Mouse (Mus musculus) megakaryocyte, adult 5-6 weeks (primary cell): ENCODE data around the gene Fance. TPM values are rescaled to one million over a fixed set of nuclear protein-coding genes. Genes with fewer than 3 reads are reported as not detected.
A peak's percentile ranks its signal among the peaks of the same experiment; 100 is the strongest.
"Not testable (repeated sequence)": the region's sequence is repeated elsewhere in the genome, so short reads cannot be mapped to it uniquely, and the experiment has no call there.

Experiments used
- ATAC-seq: 2 replicates; pipeline ENCODE4 v1.8.0; 2016; ENCODE audit warnings: mild to moderate bottlenecking, inconsistent platforms; ENCODE audit not compliant: poor library complexity, severe bottlenecking
- total RNA-seq, 2 experiments: library from RNA; stranded (forward) in 1 of 2; stranded (reverse) in 1 of 2; fragments of 153-499, 151-499 nt in 1 of 2; fragments of 221-1000, 200-1000 nt in 1 of 2; gene quantifications; 2 replicates each; pipeline versions ENCODE4 v1.2.3 to v1.2.4; 2015 to 2017

Gene Fance
- total RNA-seq, 2 experiments from 2014 or later: 11.9 to 14.3 TPM

DNA sequence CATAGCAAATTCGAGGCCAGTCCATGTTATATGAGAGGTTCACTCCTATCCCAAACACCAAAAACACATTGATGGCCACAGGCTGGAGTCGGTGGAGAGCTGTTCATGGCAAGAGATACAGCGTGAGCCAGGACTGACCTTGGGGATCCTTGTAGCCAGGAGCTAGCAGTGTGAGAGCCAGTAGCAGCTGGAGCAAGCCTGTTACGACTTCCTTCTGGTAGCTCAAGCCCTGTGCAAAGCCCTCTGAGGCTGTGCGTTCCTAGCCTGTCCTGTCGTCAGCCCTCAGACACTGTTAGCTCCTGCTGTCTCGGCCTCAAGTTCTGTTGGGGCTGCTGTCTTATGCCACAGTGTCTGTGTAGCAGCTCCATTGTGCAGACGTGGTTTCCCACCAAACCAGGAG is 10.5 kb downstream of the Fance start:
- ATAC-seq: no peak

DNA sequence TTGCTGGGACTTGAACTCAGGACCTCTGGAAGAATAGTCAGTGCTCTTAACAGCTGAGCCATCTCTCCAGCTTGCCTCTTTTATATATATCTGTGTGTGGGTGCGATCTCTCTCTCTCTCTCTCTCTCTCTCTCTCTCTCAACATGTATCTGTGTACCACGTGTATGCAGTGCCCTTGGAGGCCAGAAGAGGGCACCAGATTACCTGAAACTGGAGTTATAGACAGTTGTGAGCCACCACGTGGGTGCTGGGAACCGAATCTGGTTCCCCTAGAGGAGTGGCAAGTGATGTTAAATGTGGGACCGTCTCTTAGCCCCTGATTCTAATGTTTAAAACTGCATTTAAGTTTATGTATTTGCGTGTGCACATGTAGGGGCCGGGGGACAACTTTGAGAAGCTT is 11.1 kb downstream of the Fance start:
- ATAC-seq: not testable (repeated sequence)

DNA sequence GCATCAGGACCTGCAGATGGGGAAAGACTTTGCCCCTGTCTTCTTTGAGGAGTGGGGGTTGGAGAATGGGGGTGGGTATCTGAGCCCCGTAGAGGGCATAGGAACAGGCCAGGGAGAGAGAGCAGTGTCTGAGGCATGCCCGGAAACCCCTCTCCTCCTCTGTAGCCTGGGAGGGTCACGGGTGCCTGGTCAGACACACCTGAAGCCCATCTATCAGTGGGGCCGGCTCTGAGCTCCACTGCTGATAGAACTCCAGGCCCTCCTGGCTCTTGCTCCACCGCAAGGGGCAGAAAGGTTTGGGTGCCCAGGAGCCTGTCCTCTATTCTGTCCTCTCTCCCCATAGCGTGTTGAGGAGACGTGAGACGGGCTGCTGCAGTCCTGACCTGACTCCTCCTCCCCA is 12.4 kb downstream of the Fance start:
- ATAC-seq: no peak

DNA sequence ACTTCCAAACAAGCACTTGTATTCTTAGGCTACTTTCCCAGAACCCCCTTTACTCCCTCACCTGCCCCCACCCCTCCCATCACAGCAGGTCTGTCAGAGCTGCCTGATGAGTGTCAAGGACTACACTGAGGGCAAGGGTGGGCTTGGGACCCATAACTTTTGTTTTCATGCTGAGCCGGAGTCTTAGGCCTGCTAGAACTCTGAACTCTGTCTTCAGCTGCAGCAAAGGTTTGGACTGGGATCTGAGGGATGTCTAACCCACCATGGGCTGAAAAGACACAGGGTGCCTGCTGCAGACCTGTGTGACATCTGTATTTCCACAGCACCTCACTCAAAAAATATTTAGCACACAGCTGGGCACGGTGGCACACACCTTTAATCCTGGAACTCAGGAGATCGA is 13.6 kb downstream of the Fance start:
- no peak for ATAC-seq

DNA sequence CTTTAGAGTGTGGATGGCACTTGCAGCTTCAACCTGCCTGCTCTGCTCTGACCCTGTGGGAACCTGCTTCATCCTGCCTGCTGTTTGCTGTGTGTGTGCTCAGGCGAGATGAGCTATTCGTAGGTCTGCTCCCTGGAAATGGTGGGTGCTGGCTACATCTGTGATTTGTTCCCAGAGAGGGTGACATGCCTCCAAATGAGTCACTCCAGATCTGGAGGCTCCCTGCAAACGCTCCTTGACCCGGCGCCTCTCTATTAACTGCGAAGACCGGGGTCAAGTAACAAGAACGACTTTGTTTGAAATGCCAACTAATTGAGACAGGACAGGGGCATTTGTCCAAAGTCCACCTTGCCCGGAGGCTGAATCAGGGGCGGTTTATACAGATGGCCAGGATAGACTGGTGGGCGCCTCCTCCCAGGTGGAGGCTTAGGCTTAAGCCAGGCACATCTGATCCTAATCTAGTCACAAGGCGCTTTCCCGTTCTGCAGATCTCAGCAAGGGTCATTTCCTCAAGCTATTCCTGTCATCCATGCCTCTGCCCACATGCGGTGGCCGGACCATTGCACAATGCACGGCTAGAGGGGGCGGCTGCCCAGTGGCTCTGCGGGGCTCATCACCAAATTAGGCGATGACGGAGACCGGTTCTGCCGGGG is 14.5 kb downstream of the Fance start:
- ATAC-seq: peak; percentile 54

DNA sequence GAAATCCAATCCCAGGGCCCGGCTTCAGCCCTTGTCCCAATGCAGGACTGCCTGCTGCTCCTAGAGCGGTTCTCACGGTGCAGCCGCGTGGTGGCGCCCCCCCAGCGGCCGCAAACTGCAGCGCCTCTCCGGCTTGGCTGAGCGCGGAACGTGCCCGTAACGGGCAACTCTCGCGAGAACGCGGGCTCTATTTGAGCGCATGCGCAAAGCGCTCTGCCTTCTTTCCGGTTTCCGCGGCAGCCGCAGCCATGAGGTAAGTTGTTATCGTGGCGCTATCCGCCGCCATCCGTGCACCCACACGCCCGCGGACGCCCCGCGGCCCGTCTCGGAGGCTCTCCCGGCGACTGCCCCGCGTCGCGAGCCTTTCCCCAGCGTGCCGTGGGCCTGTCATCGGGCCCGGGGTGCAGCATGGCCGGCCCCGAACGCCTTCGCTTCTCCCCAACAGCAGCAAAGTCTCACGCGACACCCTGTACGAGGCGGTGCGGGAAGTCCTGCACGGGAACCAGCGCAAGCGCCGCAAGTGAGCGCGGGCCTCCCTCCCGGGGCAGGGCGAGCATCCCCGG is 15.1 kb downstream of the Fance start, which contains the start of gene Rpl10a:
TSS of gene Rpl10a (plus strand) at position 106 of the 563 bp plus-strand sequence.
- peak; percentile 93 for ATAC-seq

DNA sequence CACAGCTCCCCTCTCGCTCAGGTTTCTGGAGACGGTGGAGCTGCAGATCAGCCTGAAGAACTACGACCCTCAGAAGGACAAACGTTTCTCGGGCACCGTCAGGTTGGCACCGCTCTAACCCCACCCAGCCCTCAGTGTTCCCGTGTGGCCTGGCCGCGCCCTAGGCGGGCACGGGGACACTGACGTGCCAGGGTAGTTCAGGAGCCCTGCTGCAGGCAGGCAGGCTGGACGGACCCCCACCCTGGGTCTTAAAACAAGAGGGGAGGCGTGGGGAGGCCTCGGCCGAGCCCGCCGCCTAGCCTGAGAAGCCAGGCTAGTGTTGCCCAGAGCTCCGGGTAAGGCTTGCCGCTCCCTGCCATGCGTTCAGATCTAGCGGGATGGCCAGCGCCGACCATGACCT is 15.6 kb downstream of the Fance start:
- ATAC-seq: peak; percentile 12; the same call in 1 of the 2 replicates

DNA sequence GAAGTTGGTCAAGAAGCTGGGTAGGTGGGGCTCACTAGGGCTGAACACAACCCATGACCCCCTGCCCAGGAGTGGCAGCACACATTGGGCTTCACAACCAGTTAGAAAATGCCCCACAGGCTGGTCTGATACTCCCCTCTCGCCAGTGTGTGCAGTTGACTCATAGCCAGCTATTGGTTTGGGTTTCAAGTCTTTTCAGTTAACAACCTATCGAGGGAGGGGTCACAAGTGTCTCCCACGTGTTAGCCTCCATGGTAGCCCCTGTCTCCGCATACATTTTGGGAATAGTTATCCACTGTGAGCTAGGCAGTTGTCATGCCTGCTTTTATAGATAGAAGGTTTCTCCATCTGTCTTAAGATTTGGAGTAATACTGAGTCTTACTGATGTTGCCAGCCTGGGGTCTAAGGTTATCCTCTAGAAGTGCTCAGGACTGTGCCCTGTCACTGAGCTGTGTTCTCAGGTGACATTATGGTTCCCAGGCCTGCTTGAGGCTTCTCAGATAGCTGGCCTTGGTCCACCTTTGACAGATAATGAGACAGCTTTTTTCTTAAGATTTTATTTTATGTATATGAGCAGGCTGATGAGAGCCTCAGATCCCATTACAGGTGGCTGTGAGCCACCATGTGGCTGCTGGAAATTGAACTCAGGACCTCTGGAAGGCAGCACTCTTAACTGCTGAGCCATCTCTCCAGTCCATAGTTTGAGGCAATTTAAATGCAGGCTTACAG is 16.3 kb downstream of the Fance start:
- no peak for ATAC-seq

DNA sequence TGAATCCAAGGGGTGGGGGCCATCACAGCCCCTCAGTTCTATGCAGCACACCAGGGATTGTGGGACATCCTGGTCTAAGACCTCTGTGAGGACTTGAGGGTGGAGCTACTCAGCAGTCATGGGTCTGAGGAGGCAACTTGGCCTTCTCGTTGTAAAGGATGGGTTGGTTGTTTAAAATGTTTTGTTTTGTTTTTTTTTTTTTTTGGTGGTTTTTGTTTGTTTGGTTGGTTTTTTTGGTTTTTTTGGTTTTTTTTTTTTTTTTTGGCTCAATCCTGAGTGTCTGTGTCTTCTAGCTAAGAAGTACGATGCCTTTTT is 16.9 kb downstream of the Fance start:
- no peak for ATAC-seq

DNA sequence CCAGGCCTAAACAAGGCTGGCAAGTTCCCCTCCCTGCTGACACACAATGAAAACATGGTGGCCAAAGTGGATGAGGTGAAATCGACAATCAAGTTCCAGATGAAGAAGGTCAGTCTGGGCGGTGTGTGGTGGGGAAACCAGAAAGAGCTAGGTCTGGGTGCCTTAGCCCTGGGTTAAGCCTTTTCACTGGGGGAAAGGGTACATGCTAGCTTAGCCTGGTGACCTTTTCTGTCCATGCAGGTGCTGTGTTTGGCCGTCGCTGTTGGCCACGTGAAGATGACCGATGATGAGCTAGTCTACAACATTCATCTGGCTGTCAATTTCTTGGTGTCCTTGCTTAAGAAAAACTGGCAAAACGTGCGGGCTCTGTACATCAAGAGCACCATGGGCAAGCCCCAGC is 17.3 kb downstream of the Fance start:
- ATAC-seq: not testable (repeated sequence)

DNA sequence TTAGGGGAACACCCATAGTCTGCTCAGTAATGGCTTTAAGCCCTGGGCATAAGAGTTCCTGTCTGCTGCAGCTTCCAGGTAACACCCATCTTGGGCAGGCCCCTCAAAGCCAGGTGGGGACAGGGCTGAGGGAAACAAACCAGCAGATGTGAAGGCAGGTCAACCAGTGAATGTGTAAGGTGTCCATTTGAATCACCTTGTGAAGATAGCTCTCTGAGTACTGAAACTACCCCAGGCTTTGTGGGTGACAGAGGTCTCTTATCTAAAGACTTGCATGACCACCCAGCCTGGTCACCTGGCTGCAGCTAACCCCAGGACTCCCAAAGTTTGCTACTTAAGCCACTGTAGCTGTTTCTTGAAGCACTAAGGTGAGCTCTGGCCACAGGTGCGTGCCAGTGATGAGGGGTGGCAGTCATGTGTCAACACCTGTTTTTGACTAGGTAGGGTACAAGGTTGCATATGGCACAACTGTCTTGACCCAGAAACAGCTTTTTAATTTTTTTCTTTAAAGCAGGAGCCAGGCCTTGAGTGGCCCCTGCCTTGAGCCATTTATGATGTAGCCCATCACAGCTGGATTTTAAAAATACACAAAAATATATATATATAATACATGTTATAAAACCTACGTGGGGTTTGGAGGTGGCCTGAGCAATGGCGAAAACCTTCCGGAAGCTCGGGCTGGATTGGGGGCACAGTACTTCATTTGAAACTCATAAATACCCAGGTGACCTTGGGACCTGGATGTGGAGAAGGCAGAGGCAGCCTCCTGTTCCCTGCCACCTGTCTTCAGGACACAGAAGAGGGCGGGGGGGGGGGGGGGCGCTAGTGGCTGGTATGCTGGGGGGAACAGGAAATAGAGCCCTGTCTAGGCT is 18.2 kb downstream of the Fance start:
- no peak for ATAC-seq

DNA sequence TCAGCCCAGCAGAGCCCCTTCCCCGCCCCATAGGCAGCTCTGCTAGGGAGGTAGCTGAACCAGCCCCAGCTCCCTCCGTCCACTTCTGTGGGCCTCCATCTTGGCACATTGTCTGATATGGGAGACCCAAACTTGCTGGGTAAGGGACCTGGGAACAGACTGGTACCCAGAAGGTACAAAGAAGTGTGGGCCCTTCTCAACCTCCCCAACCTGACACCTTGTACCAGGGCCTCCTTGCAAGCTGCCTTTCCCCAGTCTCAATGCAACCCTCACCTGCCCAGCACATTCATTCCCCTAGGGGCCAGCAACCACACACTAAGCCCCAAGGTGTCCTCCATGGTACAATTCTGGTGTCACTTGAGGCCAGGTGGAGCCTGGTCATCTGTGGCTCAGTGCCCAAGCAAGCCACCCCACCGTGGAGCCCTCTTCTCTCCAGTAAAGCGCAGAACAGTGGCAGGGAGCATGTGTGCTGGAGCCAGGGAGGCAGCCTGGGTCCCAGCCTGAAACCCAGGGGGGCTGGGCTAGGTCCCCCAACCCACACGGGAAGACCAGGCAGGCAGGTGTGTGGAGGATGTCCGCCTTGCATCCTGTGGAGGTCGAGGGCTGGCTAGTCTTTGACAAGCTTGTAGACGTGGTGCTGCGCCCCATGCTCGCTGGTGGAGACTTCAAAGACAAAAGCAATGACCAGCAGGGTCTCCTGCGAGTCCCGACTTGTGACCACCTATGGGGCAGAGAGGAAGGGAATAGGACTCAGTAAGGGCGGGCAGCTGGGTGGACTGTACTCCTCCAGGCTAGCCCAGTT is 19.0 kb downstream of the Fance start:
- no peak for ATAC-seq

DNA sequence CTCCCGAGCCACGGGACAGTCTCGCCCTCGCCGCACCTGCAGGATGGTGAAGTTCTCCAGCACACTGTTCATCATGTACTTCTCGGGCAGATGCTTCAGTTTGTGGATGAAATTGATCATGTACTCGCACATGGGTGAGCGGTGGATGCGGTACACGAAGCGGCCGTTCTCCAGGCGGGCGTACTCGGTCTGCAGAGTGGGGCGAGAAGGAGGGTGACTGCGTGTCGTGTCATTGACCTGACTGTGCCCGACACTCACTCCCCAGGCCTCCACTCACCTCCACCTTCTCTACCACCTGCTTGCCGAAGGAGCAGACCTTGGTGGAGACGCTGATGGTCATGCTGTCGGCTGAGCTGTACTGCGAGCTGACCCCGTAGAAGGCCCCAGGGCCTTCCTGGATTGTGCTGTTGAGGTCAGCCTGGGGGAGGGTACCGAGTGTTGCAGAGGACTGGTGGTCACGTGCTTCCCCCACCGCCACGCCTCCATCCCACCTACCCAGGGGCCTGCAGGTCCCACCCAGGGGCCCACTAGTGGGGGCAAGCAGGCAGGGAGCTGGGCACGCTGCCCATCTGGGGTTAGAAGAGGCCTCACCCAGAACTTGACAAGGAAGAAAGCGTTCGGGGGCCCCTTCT is 19.7 kb downstream of the Fance start:
- ATAC-seq: no peak

DNA sequence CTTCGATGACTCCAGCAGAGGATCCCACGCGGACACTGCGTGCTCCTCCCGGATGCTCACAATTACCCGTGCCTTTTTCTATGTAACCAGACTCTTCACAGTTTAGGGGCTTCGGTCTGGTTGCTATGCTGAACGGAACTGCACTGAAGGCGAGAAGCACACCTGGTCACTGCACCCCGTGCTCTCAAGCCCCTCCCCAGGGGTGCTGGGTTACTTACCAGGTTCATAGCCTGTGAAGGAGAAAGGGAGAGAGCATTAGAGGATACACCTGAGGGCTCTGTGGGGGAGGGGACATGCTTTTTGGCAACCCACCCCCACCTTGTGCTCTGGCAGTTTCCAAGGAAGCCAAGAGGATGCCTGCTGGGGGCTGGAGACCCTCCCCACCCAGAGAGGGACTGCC is 21.9 kb downstream of the Fance start:
- no peak for ATAC-seq

DNA sequence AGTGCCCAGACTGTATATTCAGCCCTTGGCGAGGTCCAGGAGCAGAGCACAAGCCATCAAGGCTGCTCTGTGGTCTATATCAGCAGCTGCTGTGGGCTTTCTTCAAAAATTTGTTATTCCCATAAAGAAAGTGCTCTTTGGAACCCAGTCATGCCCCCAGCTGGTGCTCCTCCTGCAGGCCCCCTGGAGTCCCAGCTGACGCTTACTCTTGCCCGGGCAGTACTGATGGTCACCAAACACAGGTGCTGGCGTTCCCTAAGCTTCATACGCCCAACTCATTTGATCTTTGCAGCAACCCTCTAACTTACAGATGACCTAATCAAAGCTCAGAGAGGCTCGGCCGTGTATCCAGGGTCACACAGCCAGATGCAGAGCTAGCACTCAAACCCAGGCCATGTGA is 24.2 kb downstream of the Fance start:
- ATAC-seq: no peak

DNA sequence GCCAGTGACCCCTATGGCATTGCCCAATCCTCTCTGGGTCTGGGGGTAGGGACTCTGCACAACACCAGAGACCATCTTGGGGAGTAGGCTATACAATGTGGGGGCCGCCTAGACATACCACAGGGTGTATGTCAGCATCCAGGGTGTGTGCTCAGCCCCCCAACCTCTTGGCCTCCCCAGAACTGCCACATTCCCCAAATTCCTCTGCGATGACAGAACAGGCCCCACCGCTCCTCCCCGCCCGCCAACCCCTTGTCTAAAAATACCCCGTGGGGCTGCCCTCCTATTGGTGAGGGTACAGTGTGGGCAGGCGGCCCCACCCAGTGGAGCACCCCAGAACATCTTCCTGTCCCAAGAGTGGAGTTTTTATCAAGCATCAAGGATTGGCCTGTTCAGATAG is 27.3 kb downstream of the Fance start:
- no peak for ATAC-seq

DNA sequence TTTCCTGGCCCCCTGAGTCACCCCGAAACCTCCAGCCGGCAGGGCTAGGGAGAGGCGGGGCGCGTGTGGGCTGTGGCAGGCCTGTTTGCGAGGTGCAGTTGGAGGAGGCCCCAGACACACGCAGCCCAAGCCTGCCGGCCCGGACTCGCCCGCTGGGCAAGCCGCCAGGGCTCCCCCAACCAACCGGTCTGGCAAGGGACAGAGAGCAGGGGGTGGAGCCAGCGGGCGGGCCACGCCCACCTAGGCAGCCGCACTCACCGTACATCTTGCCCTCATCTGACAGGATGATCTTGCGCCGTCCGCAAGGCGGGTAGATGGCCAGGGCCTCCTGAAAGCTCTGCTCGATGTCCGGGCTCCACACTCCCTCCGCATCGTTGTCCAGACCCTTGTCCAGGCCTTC is 27.8 kb downstream of the Fance start:
- ATAC-seq: peak; percentile 62

DNA sequence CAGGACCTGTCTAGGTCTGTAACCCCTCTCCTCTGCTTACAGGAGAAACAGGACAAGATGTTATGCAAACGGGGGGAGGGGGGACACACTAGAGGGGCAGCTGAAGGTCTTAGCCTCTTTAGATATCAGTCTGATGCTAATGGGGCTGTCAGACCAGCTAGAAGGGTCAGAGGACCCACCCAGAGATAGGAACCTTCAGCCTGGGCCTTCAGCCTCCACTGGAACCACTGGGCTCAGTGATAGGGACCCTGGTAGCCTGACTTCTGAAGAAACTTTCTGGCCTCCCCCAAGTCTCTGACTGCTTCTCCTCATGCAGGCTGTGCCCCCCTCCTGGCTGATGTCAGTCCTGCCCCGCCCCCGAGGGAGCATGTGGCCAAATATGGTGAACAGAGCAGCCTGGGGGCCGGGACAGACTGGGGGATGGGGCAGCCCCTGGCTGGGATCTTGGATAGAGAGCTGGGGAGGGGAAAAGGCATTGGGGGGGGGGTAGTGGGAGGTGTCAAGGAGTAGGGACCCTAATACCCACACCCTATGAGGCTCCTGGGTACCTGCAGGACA is 30.8 kb downstream of the Fance start:
- ATAC-seq: no peak

DNA sequence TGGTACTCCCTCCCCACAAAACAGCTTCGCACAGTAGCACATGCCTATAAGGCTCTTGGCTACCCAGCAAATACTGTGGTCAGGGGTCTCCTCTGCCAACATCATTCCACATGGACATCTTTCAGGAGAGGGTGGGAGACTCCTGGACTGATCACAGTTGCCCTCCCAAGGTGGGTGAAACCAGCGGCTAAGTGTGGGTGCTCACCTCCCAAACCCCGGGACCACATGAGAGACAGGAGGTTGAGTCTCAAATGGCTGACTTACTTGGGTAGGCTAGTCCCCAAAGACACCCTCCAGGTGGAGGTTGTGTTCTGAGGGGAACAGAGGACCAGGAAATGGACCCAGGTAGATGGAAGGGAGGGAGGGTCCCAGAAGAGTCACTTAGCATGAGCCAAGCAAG is 31.4 kb downstream of the Fance start:
- no peak for ATAC-seq

DNA sequence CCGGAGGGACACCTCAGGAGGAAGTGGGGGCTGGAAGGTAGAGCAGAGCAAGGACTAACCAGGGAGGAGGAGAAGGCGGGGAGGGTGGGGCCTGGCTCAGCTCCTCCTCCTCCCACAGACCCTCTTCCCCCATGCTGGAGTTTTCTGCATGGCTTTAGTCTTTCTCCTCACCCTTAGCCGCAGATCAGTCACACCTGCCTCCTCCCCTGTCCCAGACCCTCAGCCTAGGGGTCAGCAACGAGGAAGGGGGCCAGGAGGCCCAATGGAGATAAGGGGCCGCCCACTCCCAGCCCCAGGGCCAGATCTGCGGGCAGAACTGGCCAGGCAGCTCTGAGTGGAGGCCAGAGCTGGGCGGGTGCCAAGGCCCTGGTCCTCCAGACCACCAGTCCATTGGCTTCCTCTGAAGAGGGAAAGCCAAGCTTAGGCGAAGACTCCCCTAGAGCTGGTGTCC is 32.0 kb downstream of the Fance start:
- no peak for ATAC-seq
